Comparison of ENCODE assay signal across 15 mouse cellular contexts in the genomic region with DNA sequence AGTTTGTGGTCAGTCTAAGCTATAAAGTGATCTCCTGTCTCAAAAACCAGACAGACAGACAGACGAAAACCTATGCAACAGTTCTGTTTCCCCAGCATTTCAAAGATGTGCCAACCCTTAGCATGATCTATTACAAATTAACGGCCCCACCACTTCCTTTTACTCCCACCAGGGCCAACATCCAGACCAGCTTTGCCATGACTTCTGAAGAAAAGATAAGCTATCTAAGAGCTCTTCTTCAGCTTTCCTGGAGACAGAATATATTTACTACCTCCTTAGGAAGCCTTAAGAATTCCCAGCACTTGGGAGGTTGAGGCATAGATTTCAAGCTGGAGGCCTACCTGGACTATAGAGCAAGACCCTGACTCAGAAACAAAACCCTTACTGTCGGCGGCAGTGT. TPM values are rescaled to one million over a fixed set of nuclear protein-coding genes. Genes with fewer than 3 reads are reported as not detected.
DNase-seq lines count a peak whose midpoint lies in the region; ATAC-seq and TF ChIP-seq lines count a peak whose summit lies in the region.
"Had no signal": no experiment of that assay in that cellular context is flagged by ENCODE, and none has a peak within 500 bp of the region (broad histone marks: within the 10 kb centered on the region; RNA-seq: fewer than 3 reads in every experiment).

No protein-coding gene starts in this region.

- H3K4me2 ChIP-seq in heart, embryonic 11.5 days, result peak overlapping the region; percentile 44
- 0 out of 2 replicates have a peak overlapping the region, but pooled peaks have one; percentile 12 for H3K4me2 ChIP-seq in stomach, embryonic 14.5 days (replicated peaks; ENCODE audit: low read depth, low read length)
- no peak overlapping the region for H3K4me2 ChIP-seq in stomach, postnatal 0 days (replicated peaks; ENCODE audit: low read depth)
- 0 out of 2 replicates have a peak overlapping the region, but pooled peaks have one; percentile 7 for H3K4me2 ChIP-seq in limb, embryonic 13.5 days (replicated peaks)
- H3K4me2 ChIP-seq: embryonic facial prominence, embryonic 15.5 days had no signal

- 49% methylated on average over 4 of the region's 4 CpGs for WGBS in heart, embryonic 11.5 days (ENCODE audit: insufficient replicate concordance)
- WGBS in heart, adult 2 months, result 71% methylated on average over 4 of the region's 4 CpGs
- WGBS in stomach, embryonic 14.5 days, result 69% methylated on average over 4 of the region's 4 CpGs
- WGBS in stomach, postnatal 0 days, result 72% methylated on average over 4 of the region's 4 CpGs
- 63% methylated on average over 4 of the region's 4 CpGs for WGBS in limb, embryonic 13.5 days

- TF ChIP-seq CTCF in heart, adult 2 months (IDR thresholded peaks at IDR 0.05), result no peak
- TF ChIP-seq CTCF in stomach, postnatal 0 days (IDR thresholded peaks at IDR 0.05; ENCODE audit: low read depth), result no peak

- TF ChIP-seq POLR2A in heart, adult 2 months (IDR thresholded peaks at IDR 0.05; ENCODE audit: insufficient read depth, low read depth, low read length), result no peak

- peak overlapping the region; percentile 86 for H3K27ac ChIP-seq in heart, embryonic 11.5 days (ENCODE audit: low read depth, low read length)
- no peak overlapping the region for H3K27ac ChIP-seq in heart, adult 2 months
- H3K27ac ChIP-seq in stomach, embryonic 14.5 days (ENCODE audit: low read length), result no peak overlapping the region
- no peak overlapping the region for H3K27ac ChIP-seq in stomach, postnatal 0 days (replicated peaks)
- H3K27ac ChIP-seq in limb, embryonic 13.5 days, result no peak overlapping the region
- H3K27ac ChIP-seq: embryonic facial prominence, embryonic 15.5 days; kidney, postnatal 0 days had no signal

- H3K4me3 ChIP-seq in heart, embryonic 11.5 days (ENCODE audit: low read depth, low read length), result peak overlapping the region; percentile 90
- H3K4me3 ChIP-seq in heart, adult 2 months, result no peak overlapping the region
- no peak overlapping the region; the same call in 1 of the 2 replicates for H3K4me3 ChIP-seq in stomach, embryonic 14.5 days (ENCODE audit: low read depth, low read length)
- no peak overlapping the region for H3K4me3 ChIP-seq in stomach, postnatal 0 days (ENCODE audit: low read depth, low read length)
- no peak overlapping the region; the same call in 1 of the 2 replicates for H3K4me3 ChIP-seq in limb, embryonic 13.5 days
- H3K4me3 ChIP-seq: embryonic facial prominence, embryonic 15.5 days had no signal

- DNase-seq in heart, adult 2 months, result no peak
- DNase-seq in stomach, postnatal 0 days (ENCODE audit: low spot score), result no peak
- no peak for DNase-seq in adrenal gland, postnatal 36 days
- DNase-seq in urinary bladder, postnatal 10 days (ENCODE audit: low spot score), result no peak
- no peak for DNase-seq in gastrocnemius, postnatal 14 days
- DNase-seq: heart, adult 18-20 months; left cerebral cortex, postnatal 4 days; lung, postnatal 14 days; midbrain, embryonic 14.5 days; right cerebral cortex, adult 18-20 months had no signal

- H3K36me3 ChIP-seq in heart, embryonic 11.5 days (ENCODE audit: control insufficient read depth, insufficient read depth, low read length), result no peaks in the 10 kb centered on the region
- no peaks in the 10 kb centered on the region for H3K36me3 ChIP-seq in heart, adult 2 months (ENCODE audit: control insufficient read depth, insufficient read depth, low read length)
- no peaks in the 10 kb centered on the region for H3K36me3 ChIP-seq in stomach, embryonic 14.5 days (ENCODE audit: control insufficient read depth, insufficient read depth, low read length)
- no peaks in the 10 kb centered on the region for H3K36me3 ChIP-seq in stomach, postnatal 0 days (ENCODE audit: control insufficient read depth, insufficient read depth, low read length)
- no peaks in the 10 kb centered on the region for H3K36me3 ChIP-seq in limb, embryonic 13.5 days
- H3K36me3 ChIP-seq: embryonic facial prominence, embryonic 15.5 days had no signal

- TF ChIP-seq EP300 in heart, adult 2 months (IDR thresholded peaks at IDR 0.05; ENCODE audit: insufficient read depth, low read depth, low read length), result no peak
- no peak for TF ChIP-seq EP300 in stomach, postnatal 0 days (optimal IDR thresholded peaks at IDR 0.05)

- no peak for ATAC-seq in heart, embryonic 11.5 days (replicated peaks; ENCODE audit: insufficient number of reproducible peaks, low FRiP score, low TSS enrichment)
- no peak for ATAC-seq in stomach, embryonic 14.5 days (ENCODE audit: insufficient number of reproducible peaks, insufficient read depth, low FRiP score, low read depth)
- ATAC-seq in stomach, postnatal 0 days (ENCODE audit: low FRiP score, low TSS enrichment), result no peak
- no peak for ATAC-seq in limb, embryonic 13.5 days (ENCODE audit: low FRiP score, low read depth)

- H3K79me2 ChIP-seq in heart, adult 2 months (replicated peaks; ENCODE audit: control insufficient read depth, insufficient read depth, low read length), result no peaks in the 10 kb centered on the region; the same call in 1 of the 2 replicates

- H3K9me3 ChIP-seq in heart, embryonic 11.5 days (replicated peaks; ENCODE audit: control insufficient read depth, low read length), result no peaks in the 10 kb centered on the region
- no peaks in the 10 kb centered on the region for H3K9me3 ChIP-seq in stomach, embryonic 14.5 days (ENCODE audit: control insufficient read depth, low read depth, low read length)
- H3K9me3 ChIP-seq in stomach, postnatal 0 days (ENCODE audit: control insufficient read depth, low read length), result no peaks in the 10 kb centered on the region
- no peaks in the 10 kb centered on the region for H3K9me3 ChIP-seq in limb, embryonic 13.5 days
- H3K9me3 ChIP-seq: embryonic facial prominence, embryonic 15.5 days had no signal

- no peaks in the 10 kb centered on the region for H3K27me3 ChIP-seq in heart, embryonic 11.5 days (ENCODE audit: control insufficient read depth, insufficient read depth, low read length)
- no peaks in the 10 kb centered on the region for H3K27me3 ChIP-seq in heart, adult 2 months (ENCODE audit: control insufficient read depth, insufficient read depth, low read length)
- H3K27me3 ChIP-seq in stomach, embryonic 14.5 days (ENCODE audit: control insufficient read depth, insufficient read depth, low read length), result no peaks in the 10 kb centered on the region
- H3K27me3 ChIP-seq in stomach, postnatal 0 days (ENCODE audit: control insufficient read depth, insufficient read depth, low read length), result no peaks in the 10 kb centered on the region
- H3K27me3 ChIP-seq in limb, embryonic 13.5 days, result no peaks in the 10 kb centered on the region
- H3K27me3 ChIP-seq: embryonic facial prominence, embryonic 15.5 days had no signal

- H3K9ac ChIP-seq in heart, embryonic 11.5 days (ENCODE audit: low read depth, low read length), result peak overlapping the region; percentile 59
- H3K9ac ChIP-seq in heart, adult 2 months (ENCODE audit: low read depth, low read length), result no peak overlapping the region
- H3K9ac ChIP-seq in stomach, embryonic 14.5 days (replicated peaks; ENCODE audit: low read depth, low read length), result no peak overlapping the region
- H3K9ac ChIP-seq in stomach, postnatal 0 days (ENCODE audit: low read length), result no peak overlapping the region
- H3K9ac ChIP-seq in limb, embryonic 13.5 days, result no peak overlapping the region; the same call in 1 of the 2 replicates
- H3K9ac ChIP-seq: embryonic facial prominence, embryonic 15.5 days had no signal

- intact Hi-C loops in heart, adult 2 months (cut with DNase I), result no loop called here
- intact Hi-C loops in gastrocnemius, postnatal 14 days (cut with DNase I; ENCODE audit: low total_unique reads), result no loop called here

- H3K4me1 ChIP-seq in heart, embryonic 11.5 days (ENCODE audit: control insufficient read depth, insufficient read depth, low read length), result peaks cover 32% of the 10 kb centered on the region
- H3K4me1 ChIP-seq in heart, adult 2 months (ENCODE audit: control insufficient read depth, insufficient read depth, low read length), result peaks cover 10% of the 10 kb centered on the region
- H3K4me1 ChIP-seq in stomach, embryonic 14.5 days (ENCODE audit: control insufficient read depth, insufficient read depth, low read length), result peaks cover 20% of the 10 kb centered on the region
- H3K4me1 ChIP-seq in stomach, postnatal 0 days (replicated peaks; ENCODE audit: control insufficient read depth, insufficient read depth), result no peaks in the 10 kb centered on the region
- peaks cover 19% of the 10 kb centered on the region for H3K4me1 ChIP-seq in limb, embryonic 13.5 days

RNA-seq across cellular contexts. Expression of gene Abcb10, which starts 2.7 kb away (rescaled TPM):
- 36.2 and 38.4 TPM in 2 replicates for polyA plus RNA-seq in heart, embryonic 11.5 days (2014; fragmentation: Nextera tagmentation; extraction: Ambion mirVana)
- total RNA-seq in heart, adult 2 months (2021), result 10 to 100 TPM; 40.2 to 44.2 TPM
- polyA plus RNA-seq in heart, adult 2 months (2012; rRNA removed), result 19.1 and 27.6 TPM in 2 replicates
- 23.8 and 24.5 TPM in 2 replicates for polyA plus RNA-seq in stomach, embryonic 14.5 days (2014; fragmentation: Nextera tagmentation; extraction: Ambion mirVana)
- 14.7 and 15.2 TPM in 2 replicates for polyA plus RNA-seq in stomach, postnatal 0 days (2015; fragmentation: Nextera tagmentation; extraction: Ambion mirVana)
- 17.0 TPM in 2 replicates for polyA plus RNA-seq in limb, embryonic 13.5 days (2015; fragmentation: Nextera tagmentation; extraction: Ambion mirVana)
- total RNA-seq in adrenal gland, postnatal 36 days (2021), result 10 to 100 TPM; 12.8 to 13.5 TPM
- 10 to 100 TPM; 12.1 to 13.0 TPM for total RNA-seq in gastrocnemius, postnatal 14 days (2021)

RNA-seq across cellular contexts. Expression of gene Nup133, which starts 31.2 kb away (rescaled TPM):
- polyA plus RNA-seq in heart, embryonic 11.5 days (2014; fragmentation: Nextera tagmentation; extraction: Ambion mirVana), result 31.5 and 32.5 TPM in 2 replicates
- total RNA-seq in heart, adult 2 months (2021), result 10 to 100 TPM in 1 of 2 experiments, 1 to 10 TPM in 1; 9.9 to 10.8 TPM
- polyA plus RNA-seq in heart, adult 2 months (2012; rRNA removed), result 7.2 and 12.3 TPM in 2 replicates
- 38.4 and 44.8 TPM in 2 replicates for polyA plus RNA-seq in stomach, embryonic 14.5 days (2014; fragmentation: Nextera tagmentation; extraction: Ambion mirVana)
- polyA plus RNA-seq in stomach, postnatal 0 days (2015; fragmentation: Nextera tagmentation; extraction: Ambion mirVana), result 8.2 and 8.5 TPM in 2 replicates
- polyA plus RNA-seq in limb, embryonic 13.5 days (2015; fragmentation: Nextera tagmentation; extraction: Ambion mirVana), result 36.3 and 36.5 TPM in 2 replicates
- 10 to 100 TPM; 20.5 to 21.0 TPM for total RNA-seq in adrenal gland, postnatal 36 days (2021)
- total RNA-seq in gastrocnemius, postnatal 14 days (2021), result 1 to 10 TPM; 9.8 to 9.9 TPM

RNA-seq across cellular contexts. Expression of gene Taf5l, which starts 41.0 kb away (rescaled TPM):
- polyA plus RNA-seq in heart, embryonic 11.5 days (2014; fragmentation: Nextera tagmentation; extraction: Ambion mirVana), result 31.2 and 32.0 TPM in 2 replicates
- total RNA-seq in heart, adult 2 months (2021), result 10 to 100 TPM; 12.0 to 13.2 TPM
- polyA plus RNA-seq in heart, adult 2 months (2012; rRNA removed), result 17.7 and 23.5 TPM in 2 replicates
- 43.8 and 50.4 TPM in 2 replicates for polyA plus RNA-seq in stomach, embryonic 14.5 days (2014; fragmentation: Nextera tagmentation; extraction: Ambion mirVana)
- polyA plus RNA-seq in stomach, postnatal 0 days (2015; fragmentation: Nextera tagmentation; extraction: Ambion mirVana), result 18.0 and 21.0 TPM in 2 replicates
- polyA plus RNA-seq in limb, embryonic 13.5 days (2015; fragmentation: Nextera tagmentation; extraction: Ambion mirVana), result 36.4 and 38.7 TPM in 2 replicates
- 10 to 100 TPM; 21.3 to 26.5 TPM for total RNA-seq in adrenal gland, postnatal 36 days (2021)
- 10 to 100 TPM; 11.3 to 12.6 TPM for total RNA-seq in gastrocnemius, postnatal 14 days (2021)

RNA-seq across cellular contexts. Expression of gene Urb2, which starts 41.1 kb away (rescaled TPM):
- 6.0 and 6.5 TPM in 2 replicates for polyA plus RNA-seq in heart, embryonic 11.5 days (2014; fragmentation: Nextera tagmentation; extraction: Ambion mirVana)
- 1 to 10 TPM; 6.2 to 6.3 TPM for total RNA-seq in heart, adult 2 months (2021)
- polyA plus RNA-seq in heart, adult 2 months (2012; rRNA removed), result 2.6 and 3.5 TPM in 2 replicates
- polyA plus RNA-seq in stomach, embryonic 14.5 days (2014; fragmentation: Nextera tagmentation; extraction: Ambion mirVana), result 7.3 and 8.0 TPM in 2 replicates
- 1.2 and 1.6 TPM in 2 replicates for polyA plus RNA-seq in stomach, postnatal 0 days (2015; fragmentation: Nextera tagmentation; extraction: Ambion mirVana)
- 4.5 and 5.5 TPM in 2 replicates for polyA plus RNA-seq in limb, embryonic 13.5 days (2015; fragmentation: Nextera tagmentation; extraction: Ambion mirVana)
- 10 to 100 TPM; 12.7 to 16.0 TPM for total RNA-seq in adrenal gland, postnatal 36 days (2021)
- 1 to 10 TPM; 6.0 to 8.7 TPM for total RNA-seq in gastrocnemius, postnatal 14 days (2021)
